Mouse (Mus musculus): Measurements from ENCODE around the gene Prdm2.

- TF ChIP-seq POLR2A (IDR thresholded peaks at IDR 0.05; ENCODE audit: low read depth, low read length) = no peak
- no peak for TF ChIP-seq CTCF (IDR thresholded peaks at IDR 0.05; ENCODE audit: borderline replicate concordance, insufficient read depth, low read length)
Measured at GRCm38 (mm10) chr4:143129261-143129760, 83.5 kb downstream of the Prdm2 start.

All from embryonic fibroblast, embryonic 13.5 days (primary cell).